Mouse (Mus musculus): ENCODE results near the gene Siglecg. TPM values are rescaled to one million over a fixed set of nuclear protein-coding genes. Genes with fewer than 3 reads are reported as not detected.

The Siglecg gene
- polyA plus RNA-seq, 1 experiment from 2014 or later, result not detected

DNA sequence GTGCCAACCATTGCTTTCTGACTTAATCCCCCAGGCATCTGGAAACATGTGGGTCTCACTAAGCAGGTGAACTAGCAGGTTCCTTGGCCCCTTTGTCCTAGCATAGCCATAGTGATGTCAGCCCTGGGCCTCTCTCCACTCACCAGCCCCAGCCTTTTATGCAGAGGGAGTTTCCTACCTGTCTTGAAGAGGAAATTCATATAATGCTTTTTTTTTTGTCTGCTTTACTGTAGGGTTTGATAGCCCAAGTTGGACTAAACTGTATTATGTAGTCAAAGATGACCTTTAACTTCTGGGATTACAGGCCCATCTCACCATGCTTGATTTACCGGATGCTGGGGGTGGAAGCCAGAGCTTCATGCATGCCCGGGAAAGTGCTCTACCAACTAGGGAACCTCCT, 41.8 kb downstream of the Siglecg start:
- Histone ChIP-seq H3K27ac (ENCODE audit: low read depth, low read length) (no peak overlapping the region), H3K4me2 (ENCODE audit: low read length) (no peak overlapping the region), H3K9ac (ENCODE audit: low read depth, low read length) (no peak overlapping the region), H3K36me3 (ENCODE audit: control insufficient read depth, insufficient read depth, low read length) (peaks cover 17% of the 10 kb centered on the region), H3K4me3 (ENCODE audit: low read length) (no peak overlapping the region), H3K4me1 (ENCODE audit: control insufficient read depth, insufficient read depth, low read depth, low read length) (peaks cover 3% of the 10 kb centered on the region), H3K9me3 (ENCODE audit: control insufficient read depth, low read length) (no peaks in the 10 kb centered on the region), H3K27me3 (replicated peaks; ENCODE audit: control insufficient read depth, insufficient read depth, low read length) (no peaks in the 10 kb centered on the region)
- 98% methylated on average over 2 of the region's 2 CpGs for WGBS
- ATAC-seq, result no peak

DNA sequence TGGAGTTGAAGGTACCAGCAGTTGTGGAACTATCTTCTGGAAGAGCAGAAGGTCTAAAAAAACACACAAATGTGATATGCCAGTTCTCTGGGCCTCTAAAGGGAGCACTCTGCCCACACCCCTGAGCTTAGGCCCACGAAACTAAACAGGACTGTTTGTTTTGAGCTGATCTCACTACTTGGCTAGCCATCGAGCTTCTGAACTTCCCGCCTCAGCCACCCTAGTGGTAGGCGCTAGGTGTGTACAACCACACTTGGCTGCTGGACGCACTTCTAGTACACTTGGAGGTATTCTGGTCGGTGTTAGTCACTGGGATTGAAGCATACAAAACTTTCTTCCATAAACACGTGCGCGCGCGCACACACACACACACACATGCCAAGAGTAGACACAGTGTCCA, 43.7 kb downstream of the Siglecg start:
- Histone ChIP-seq H3K27me3 (replicated peaks; ENCODE audit: control insufficient read depth, insufficient read depth, low read length) (no peaks in the 10 kb centered on the region), H3K36me3 (ENCODE audit: control insufficient read depth, insufficient read depth, low read length) (peaks cover 25% of the 10 kb centered on the region), H3K9me3 (ENCODE audit: control insufficient read depth, low read length) (no peaks in the 10 kb centered on the region)

DNA sequence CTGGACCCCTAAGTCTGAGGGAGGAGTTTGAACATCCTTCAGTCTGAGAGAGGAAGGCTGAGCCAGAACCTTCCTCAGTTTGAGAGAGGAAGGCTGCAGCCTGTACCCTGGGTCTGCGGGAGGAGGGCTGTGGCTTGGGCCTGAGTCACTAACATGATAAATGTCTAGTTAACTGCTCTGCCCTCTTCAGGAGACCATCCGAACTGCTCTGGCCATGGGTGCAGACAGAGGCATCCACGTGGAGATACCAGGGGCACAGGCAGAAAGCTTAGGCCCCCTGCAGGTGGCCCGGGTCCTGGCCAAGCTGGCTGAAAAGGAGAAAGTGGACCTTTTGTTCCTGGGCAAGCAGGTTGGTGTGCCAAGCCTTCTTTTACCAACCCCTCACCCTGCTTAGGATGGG, 44.6 kb downstream of the Siglecg start:
- no peaks in the 10 kb centered on the region for H3K27me3 ChIP-seq (replicated peaks; ENCODE audit: control insufficient read depth, insufficient read depth, low read length)
- peaks cover 34% of the 10 kb centered on the region for H3K36me3 ChIP-seq (ENCODE audit: control insufficient read depth, insufficient read depth, low read length)
- WGBS, result 50% methylated on average over 4 of the region's 4 CpGs
- no peak overlapping the region for H3K9ac ChIP-seq (ENCODE audit: low read depth, low read length)
- no peak overlapping the region for H3K27ac ChIP-seq (ENCODE audit: low read depth, low read length)
- no peaks in the 10 kb centered on the region for H3K9me3 ChIP-seq (ENCODE audit: control insufficient read depth, low read length)
- H3K4me3 ChIP-seq (ENCODE audit: low read length), result no peak overlapping the region
- no peak for ATAC-seq
- H3K4me1 ChIP-seq (ENCODE audit: control insufficient read depth, insufficient read depth, low read depth, low read length), result no peaks in the 10 kb centered on the region
- H3K4me2 ChIP-seq (ENCODE audit: low read length), result no peak overlapping the region

More for the DNA sequence above, 43.7 kb downstream of the Siglecg start:
- H3K4me3 ChIP-seq (ENCODE audit: low read length), result no peak overlapping the region
- H3K4me2 ChIP-seq (ENCODE audit: low read length), result no peak overlapping the region
- H3K9ac ChIP-seq (ENCODE audit: low read depth, low read length), result no peak overlapping the region
- H3K4me1 ChIP-seq (ENCODE audit: control insufficient read depth, insufficient read depth, low read depth, low read length), result no peaks in the 10 kb centered on the region
- 94% methylated on average over 11 of the region's 11 CpGs for WGBS
- H3K27ac ChIP-seq (ENCODE audit: low read depth, low read length), result no peak overlapping the region
- no peak for ATAC-seq

DNA sequence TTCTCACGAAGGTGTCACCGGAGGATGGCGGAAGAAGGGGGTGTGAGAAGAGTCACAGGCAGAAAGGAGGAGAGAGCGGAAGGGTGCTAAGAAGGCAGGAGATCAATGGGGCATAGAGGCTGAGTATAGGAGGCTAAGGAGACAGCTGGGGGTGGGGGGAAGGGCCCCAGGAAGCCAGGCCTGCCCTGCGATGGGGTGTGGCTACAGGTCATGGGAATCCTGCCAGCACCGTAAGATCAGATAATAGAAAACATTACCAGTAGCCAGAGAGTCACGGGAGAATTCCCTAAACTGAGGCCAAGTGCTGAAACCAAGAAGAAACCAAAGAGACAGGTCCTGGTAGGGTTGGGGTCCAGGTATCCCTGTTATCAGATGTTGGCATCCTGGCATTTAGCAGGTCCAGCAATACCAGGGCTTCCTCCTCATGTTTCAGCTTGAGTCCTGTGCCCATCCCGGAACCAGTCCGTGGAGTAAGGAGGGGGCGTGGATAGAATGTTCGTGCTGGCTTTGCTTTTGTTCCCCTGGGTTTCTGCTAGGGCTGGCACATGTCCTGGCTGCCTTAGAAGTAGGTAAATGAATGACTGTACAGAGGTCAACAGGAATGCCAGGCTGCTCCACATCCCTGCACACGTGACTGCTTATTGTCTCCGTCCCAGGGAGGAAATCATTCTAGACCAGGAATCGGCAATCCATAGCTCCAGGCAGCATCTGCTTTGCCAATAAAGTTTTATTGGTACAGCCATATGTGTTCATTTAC, 45.8 kb downstream of the Siglecg start:
- peaks cover 36% of the 10 kb centered on the region for H3K36me3 ChIP-seq (ENCODE audit: control insufficient read depth, insufficient read depth, low read length)
- no peak overlapping the region for H3K27ac ChIP-seq (ENCODE audit: low read depth, low read length)
- ATAC-seq, result no peak

DNA sequence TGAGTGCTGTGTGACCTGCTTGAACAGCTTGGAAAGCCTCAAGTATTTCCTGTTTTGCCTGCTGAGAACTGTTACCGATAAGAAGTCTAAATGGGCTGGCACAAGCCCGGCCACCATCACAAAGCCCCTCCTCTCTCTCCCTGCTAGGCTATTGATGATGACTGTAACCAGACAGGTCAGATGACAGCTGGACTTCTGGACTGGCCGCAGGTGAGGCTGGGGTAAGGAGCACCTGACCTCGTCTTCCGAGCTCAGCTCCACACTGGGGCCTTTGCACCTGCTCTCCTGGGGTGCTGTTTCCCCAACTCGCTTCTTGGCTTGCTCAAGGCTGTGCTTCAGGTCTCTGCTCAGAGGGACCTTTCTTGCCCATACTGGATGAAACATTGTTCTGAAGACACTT, 46.4 kb downstream of the Siglecg start:
- Histone ChIP-seq H3K9ac (ENCODE audit: low read depth, low read length) (no peak overlapping the region), H3K27me3 (replicated peaks; ENCODE audit: control insufficient read depth, insufficient read depth, low read length) (no peaks in the 10 kb centered on the region), H3K4me3 (ENCODE audit: low read length) (no peak overlapping the region), H3K36me3 (ENCODE audit: control insufficient read depth, insufficient read depth, low read length) (peaks cover 36% of the 10 kb centered on the region), H3K9me3 (ENCODE audit: control insufficient read depth, low read length) (no peaks in the 10 kb centered on the region), H3K27ac (ENCODE audit: low read depth, low read length) (no peak overlapping the region), H3K4me1 (ENCODE audit: control insufficient read depth, insufficient read depth, low read depth, low read length) (no peaks in the 10 kb centered on the region), H3K4me2 (ENCODE audit: low read length) (no peak overlapping the region)
- no peak for ATAC-seq
- 92% methylated on average over 6 of the region's 6 CpGs for WGBS

More for the DNA sequence above, 45.8 kb downstream of the Siglecg start:
- WGBS, result 87% methylated on average over 14 of the region's 14 CpGs
- Histone ChIP-seq H3K4me2 (ENCODE audit: low read length) (no peak overlapping the region), H3K9me3 (ENCODE audit: control insufficient read depth, low read length) (no peaks in the 10 kb centered on the region), H3K27me3 (replicated peaks; ENCODE audit: control insufficient read depth, insufficient read depth, low read length) (no peaks in the 10 kb centered on the region), H3K4me3 (ENCODE audit: low read length) (no peak overlapping the region), H3K9ac (ENCODE audit: low read depth, low read length) (no peak overlapping the region), H3K4me1 (ENCODE audit: control insufficient read depth, insufficient read depth, low read depth, low read length) (no peaks in the 10 kb centered on the region)

DNA sequence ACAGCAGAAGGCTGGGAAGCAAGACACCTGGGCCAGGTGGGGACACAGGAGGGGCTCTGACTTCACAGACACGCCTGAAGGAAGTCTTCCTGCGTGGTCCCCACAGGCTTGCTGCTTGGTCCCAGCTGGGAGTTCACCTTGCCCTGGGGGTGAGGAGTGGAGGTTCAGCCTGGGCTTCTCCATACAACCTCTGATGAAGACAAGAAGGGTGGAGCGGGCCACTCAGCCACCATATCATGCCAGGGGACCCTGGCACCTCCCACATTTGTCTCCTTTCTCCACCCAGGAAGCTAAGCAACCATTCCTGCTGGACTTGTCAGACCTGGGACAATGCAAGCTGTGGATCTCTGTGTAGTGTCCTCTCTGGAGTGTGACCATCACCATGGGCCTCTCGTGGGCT, 54.8 kb downstream of the Siglecg start, which contains the start of gene Vsig10l:
Gene Vsig10l, plus strand, starts transcription at position 301 of the 400 bp plus-strand sequence.
- 72% methylated on average over 4 of the region's 4 CpGs for WGBS
- H3K4me1 ChIP-seq (ENCODE audit: control insufficient read depth, insufficient read depth, low read depth, low read length), result peaks cover 4% of the 10 kb centered on the region; the same call in 1 of the 2 replicates
- H3K27me3 ChIP-seq (replicated peaks; ENCODE audit: control insufficient read depth, insufficient read depth, low read length), result peaks cover 7% of the 10 kb centered on the region
- H3K9ac ChIP-seq (ENCODE audit: low read depth, low read length), result no peak within 1 kb of the TSS
- no peak within 1 kb of the TSS for H3K4me3 ChIP-seq (ENCODE audit: low read length)
- H3K36me3 ChIP-seq (ENCODE audit: control insufficient read depth, insufficient read depth, low read length), result no peaks in the 10 kb centered on the region
- no peaks in the 10 kb centered on the region for H3K9me3 ChIP-seq (ENCODE audit: control insufficient read depth, low read length)
- H3K4me2 ChIP-seq (ENCODE audit: low read length), result no peak within 1 kb of the TSS
- no peak within 1 kb of the TSS for H3K27ac ChIP-seq (ENCODE audit: low read depth, low read length)
- ATAC-seq, result no peak

DNA sequence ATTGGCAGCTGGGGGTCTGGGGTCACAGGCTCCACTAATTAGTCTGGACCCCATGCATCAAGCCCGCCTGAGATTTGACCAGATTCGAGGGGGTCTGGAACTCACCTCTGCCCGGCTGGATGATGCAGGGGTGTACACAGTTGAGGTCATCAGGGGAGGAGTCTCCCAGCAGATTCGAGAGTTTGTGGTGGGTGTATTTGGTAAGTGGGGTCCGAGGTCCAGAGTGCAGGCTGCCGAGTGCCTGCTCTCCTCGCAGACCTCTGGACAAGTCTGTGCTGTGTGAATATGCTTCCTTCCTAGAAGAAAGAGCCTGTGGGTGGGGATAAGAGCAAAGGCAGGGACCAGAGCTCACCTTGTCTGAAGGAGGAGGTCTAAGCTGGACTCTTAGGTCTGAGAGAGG, 56.0 kb downstream of the Siglecg start:
- 85% methylated on average over 7 of the region's 7 CpGs for WGBS

DNA sequence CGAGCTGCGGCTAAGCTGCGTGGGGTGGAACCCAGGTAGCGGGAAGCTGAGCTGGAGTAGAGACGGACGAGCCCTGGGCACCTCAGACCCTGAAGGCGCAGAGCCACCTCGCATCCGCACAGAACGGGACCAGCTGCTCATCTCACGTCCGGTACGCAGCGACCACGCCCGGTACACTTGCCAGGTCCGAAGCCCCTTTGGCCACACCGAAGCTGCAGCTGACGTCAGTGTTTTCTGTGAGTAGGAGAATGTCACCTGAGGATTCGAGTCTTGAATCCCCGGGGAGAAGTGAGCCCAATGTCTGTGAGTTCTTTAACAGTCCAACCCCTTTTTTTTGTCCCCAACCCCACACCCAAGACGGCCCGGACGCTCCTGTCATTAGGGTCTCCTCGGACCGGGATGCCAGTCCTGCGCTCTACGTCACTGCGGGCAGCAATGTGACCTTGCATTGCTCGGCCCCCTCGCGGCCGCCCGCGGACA, 56.9 kb downstream of the Siglecg start:
- no peaks in the 10 kb centered on the region for H3K9me3 ChIP-seq (ENCODE audit: control insufficient read depth, low read length)
- peaks cover 7% of the 10 kb centered on the region for H3K27me3 ChIP-seq (replicated peaks; ENCODE audit: control insufficient read depth, insufficient read depth, low read length)
- peak overlapping the region; percentile 89 for H3K4me2 ChIP-seq (ENCODE audit: low read length)
- peak overlapping the region; percentile 70 for H3K27ac ChIP-seq (ENCODE audit: low read depth, low read length)
- peak overlapping the region; percentile 56 for H3K4me3 ChIP-seq (ENCODE audit: low read length)
- peak overlapping the region; percentile 66 for H3K9ac ChIP-seq (ENCODE audit: low read depth, low read length)
- no peaks in the 10 kb centered on the region for H3K36me3 ChIP-seq (ENCODE audit: control insufficient read depth, insufficient read depth, low read length)
- 6% methylated on average over 35 of the region's 35 CpGs for WGBS
- ATAC-seq, result peak; percentile 71
- H3K4me1 ChIP-seq (ENCODE audit: control insufficient read depth, insufficient read depth, low read depth, low read length), result peaks cover 4% of the 10 kb centered on the region; the same call in 1 of the 2 replicates

More for the DNA sequence above, 56.0 kb downstream of the Siglecg start:
- Histone ChIP-seq H3K36me3 (ENCODE audit: control insufficient read depth, insufficient read depth, low read length) (no peaks in the 10 kb centered on the region), H3K27ac (ENCODE audit: low read depth, low read length) (no peak overlapping the region), H3K4me3 (ENCODE audit: low read length) (no peak overlapping the region), H3K9me3 (ENCODE audit: control insufficient read depth, low read length) (no peaks in the 10 kb centered on the region), H3K27me3 (replicated peaks; ENCODE audit: control insufficient read depth, insufficient read depth, low read length) (peaks cover 7% of the 10 kb centered on the region), H3K4me1 (ENCODE audit: control insufficient read depth, insufficient read depth, low read depth, low read length) (peaks cover 4% of the 10 kb centered on the region; the same call in 1 of the 2 replicates), H3K9ac (ENCODE audit: low read depth, low read length) (no peak overlapping the region), H3K4me2 (ENCODE audit: low read length) (no peak overlapping the region)
- no peak for ATAC-seq

DNA sequence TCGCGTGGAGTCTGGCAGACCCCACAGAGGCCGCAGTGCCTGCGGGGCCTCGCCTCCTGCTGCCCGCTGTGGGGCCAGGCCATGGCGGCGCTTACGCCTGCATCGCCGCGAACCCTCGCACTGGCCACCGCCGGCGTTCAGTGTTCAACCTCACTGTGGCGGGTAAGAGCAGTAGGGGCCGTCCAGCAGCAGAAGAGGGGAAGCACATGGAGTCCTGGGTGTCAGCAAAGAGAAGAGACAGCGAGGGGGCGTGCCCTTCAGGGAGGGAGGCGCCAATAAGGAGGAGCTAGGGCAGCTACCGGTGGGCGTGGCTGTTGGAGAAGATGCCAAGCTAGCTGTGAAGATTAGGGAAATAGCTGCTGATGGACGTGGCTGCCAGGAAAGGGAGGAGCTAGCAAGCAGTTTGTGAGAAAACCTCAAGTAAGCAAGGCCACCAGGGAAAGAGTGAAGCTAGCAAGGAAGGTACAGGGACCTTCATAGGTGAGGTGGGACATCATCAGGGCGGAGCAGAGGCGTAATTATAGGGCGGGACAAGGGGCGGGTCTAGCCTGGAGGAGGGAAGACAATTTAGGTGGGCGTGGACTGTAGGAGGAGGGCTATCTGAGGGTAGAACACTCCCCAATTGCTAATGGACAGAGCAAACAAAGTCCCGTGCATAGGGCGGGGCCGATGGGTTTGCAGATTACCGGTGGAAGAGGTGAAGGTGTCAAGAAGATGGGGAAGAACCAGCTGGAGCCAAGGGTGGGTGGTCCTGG, 57.5 kb downstream of the Siglecg start:
- Histone ChIP-seq H3K4me2 (ENCODE audit: low read length) (peak overlapping the region; percentile 89), H3K4me1 (ENCODE audit: control insufficient read depth, insufficient read depth, low read depth, low read length) (peaks cover 4% of the 10 kb centered on the region; the same call in 1 of the 2 replicates), H3K9ac (ENCODE audit: low read depth, low read length) (peak overlapping the region; percentile 66), H3K36me3 (ENCODE audit: control insufficient read depth, insufficient read depth, low read length) (no peaks in the 10 kb centered on the region), H3K9me3 (ENCODE audit: control insufficient read depth, low read length) (no peaks in the 10 kb centered on the region), H3K27me3 (replicated peaks; ENCODE audit: control insufficient read depth, insufficient read depth, low read length) (peaks cover 7% of the 10 kb centered on the region), H3K4me3 (ENCODE audit: low read length) (peak overlapping the region; percentile 56), H3K27ac (ENCODE audit: low read depth, low read length) (peak overlapping the region; percentile 70)
- peak; percentile 91 for ATAC-seq
- WGBS, result under 1% methylated on average over 33 of the region's 33 CpGs
